Mouse (Mus musculus): ENCODE data around the gene Crot. TPM values are rescaled to one million over a fixed set of nuclear protein-coding genes. Genes with fewer than 3 reads are reported as not detected.

The Crot gene
- polyA plus RNA-seq, 1 experiment = 28.8 TPM

DNA sequence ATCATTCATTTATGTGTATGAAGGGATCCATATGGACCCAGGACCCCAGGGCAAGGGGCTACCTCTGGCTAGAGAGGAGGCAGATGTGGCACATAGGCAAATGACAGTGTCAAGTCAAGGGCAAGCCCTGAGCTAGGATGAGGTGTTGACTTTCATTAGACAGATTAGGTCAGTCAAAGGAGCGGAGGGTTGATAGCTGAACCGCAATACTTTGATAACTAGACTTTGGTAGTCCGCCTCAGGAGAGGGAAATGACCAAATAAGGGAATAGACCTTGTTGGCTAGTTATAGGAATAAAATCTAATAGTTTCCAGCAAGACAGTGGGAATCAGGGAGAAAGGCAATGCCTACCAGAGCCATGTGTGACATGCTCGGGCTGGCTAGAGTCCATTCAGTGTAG, 2.0 kb upstream of the Crot start:
- Histone ChIP-seq H3K4me1 (ENCODE audit: control insufficient read depth, insufficient read depth, low read length) (no peaks in the 10 kb centered on the region; the same call in 1 of the 2 replicates), H3K4me3 (ENCODE audit: insufficient read depth, low read length) (no peak overlapping the region), H3K27ac (ENCODE audit: insufficient read depth, low read length) (no peak overlapping the region)
- TF ChIP-seq CTCF (IDR thresholded peaks at IDR 0.05; ENCODE audit: extremely low read depth, insufficient read depth, low read length) (no peak), POLR2A (IDR thresholded peaks at IDR 0.05; ENCODE audit: extremely low read depth, insufficient read depth, low read length) (no peak)

DNA sequence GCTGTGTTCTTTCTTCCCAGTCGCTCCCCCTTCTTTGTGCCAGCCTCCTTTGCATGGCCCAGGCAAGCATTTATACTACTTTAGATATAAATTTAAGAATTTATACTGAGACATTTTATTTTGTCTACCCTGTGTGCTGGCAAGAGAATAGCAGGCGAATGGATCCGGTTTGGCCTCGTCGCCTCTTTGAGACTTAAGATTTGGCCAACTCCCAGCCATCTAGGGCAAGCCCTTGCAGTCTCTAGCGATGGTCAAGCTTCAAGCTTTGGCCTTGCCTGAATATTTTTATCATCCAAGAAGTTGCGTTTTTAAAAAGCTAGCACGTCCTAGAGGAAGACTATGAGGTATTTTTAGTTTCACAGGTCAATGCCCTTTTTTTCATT, 380 bp upstream of the Crot start:
- peak overlapping the region; percentile 17; the same call in 1 of the 2 replicates for H3K27ac ChIP-seq (ENCODE audit: insufficient read depth, low read length)
- no peak for TF ChIP-seq CTCF (IDR thresholded peaks at IDR 0.05; ENCODE audit: extremely low read depth, insufficient read depth, low read length)
- no peak for TF ChIP-seq POLR2A (IDR thresholded peaks at IDR 0.05; ENCODE audit: extremely low read depth, insufficient read depth, low read length)
- H3K4me3 ChIP-seq (ENCODE audit: insufficient read depth, low read length) = peak overlapping the region; percentile 85
- no peaks in the 10 kb centered on the region; the same call in 1 of the 2 replicates for H3K4me1 ChIP-seq (ENCODE audit: control insufficient read depth, insufficient read depth, low read length)

DNA sequence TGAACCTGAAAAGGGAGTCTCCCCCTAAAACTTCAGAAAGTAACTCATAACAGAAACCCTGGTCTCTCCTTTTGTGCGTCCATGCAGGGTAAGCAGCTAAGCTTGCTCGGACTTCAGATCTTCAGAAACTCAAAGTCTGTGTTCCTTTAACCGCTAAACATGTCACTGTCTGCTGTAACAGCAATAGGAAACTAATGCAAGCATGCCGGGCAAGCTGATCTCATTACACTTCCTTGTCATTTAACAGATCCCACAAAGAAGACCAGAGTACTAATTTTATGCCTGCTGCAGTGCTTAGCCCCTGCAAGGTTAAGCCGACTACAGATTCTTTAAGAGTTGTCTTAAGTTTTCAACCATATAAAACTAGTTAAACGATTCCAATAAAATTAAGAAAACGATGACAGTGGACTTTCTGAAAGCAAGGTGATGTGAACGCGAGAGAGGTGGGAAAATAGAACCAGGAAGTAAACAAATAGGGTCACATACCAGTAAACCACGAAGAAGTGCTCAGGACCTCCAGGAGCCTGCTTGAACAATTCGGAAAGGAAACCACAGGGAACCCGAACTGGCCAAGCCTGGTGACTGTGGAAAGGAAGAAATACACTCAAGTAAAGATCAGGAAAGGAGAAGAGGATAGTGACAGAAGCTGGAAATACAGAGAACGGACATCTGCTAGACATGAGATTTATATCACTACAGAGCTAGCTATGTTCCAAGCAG, 998 bp downstream of the Crot start:
- Histone ChIP-seq H3K4me1 (ENCODE audit: control insufficient read depth, insufficient read depth, low read length) (no peaks in the 10 kb centered on the region; the same call in 1 of the 2 replicates), H3K4me3 (ENCODE audit: insufficient read depth, low read length) (peak overlapping the region; percentile 85), H3K27ac (ENCODE audit: insufficient read depth, low read length) (no peak overlapping the region)
- no peak for TF ChIP-seq CTCF (IDR thresholded peaks at IDR 0.05; ENCODE audit: extremely low read depth, insufficient read depth, low read length)
- no peak for TF ChIP-seq POLR2A (IDR thresholded peaks at IDR 0.05; ENCODE audit: extremely low read depth, insufficient read depth, low read length)

DNA sequence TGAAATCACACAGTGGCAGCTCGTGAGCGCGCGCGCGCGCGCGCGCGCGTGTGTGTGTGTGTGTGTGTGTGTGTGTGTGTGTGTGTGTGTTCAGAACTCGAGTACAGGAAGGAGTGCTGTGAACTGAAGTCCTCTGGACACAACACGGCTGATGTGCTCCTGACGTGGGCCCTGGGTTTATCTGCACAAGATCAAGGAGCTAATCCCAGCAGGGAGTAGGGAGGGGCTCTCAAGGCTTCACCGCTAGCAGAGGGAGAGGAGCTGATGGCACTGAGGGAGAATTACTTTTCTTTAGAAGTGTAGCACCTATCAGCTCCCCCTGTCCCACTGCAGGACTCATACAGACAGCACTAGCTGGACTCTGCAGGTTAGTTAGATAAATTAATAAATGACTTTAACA, 5.5 kb downstream of the Crot start:
- Histone ChIP-seq H3K4me3 (ENCODE audit: insufficient read depth, low read length) (no peak overlapping the region), H3K27ac (ENCODE audit: insufficient read depth, low read length) (no peak overlapping the region), H3K4me1 (ENCODE audit: control insufficient read depth, insufficient read depth, low read length) (no peaks in the 10 kb centered on the region; the same call in 1 of the 2 replicates)
- TF ChIP-seq CTCF (IDR thresholded peaks at IDR 0.05; ENCODE audit: extremely low read depth, insufficient read depth, low read length) (no peak), POLR2A (IDR thresholded peaks at IDR 0.05; ENCODE audit: extremely low read depth, insufficient read depth, low read length) (no peak)

DNA sequence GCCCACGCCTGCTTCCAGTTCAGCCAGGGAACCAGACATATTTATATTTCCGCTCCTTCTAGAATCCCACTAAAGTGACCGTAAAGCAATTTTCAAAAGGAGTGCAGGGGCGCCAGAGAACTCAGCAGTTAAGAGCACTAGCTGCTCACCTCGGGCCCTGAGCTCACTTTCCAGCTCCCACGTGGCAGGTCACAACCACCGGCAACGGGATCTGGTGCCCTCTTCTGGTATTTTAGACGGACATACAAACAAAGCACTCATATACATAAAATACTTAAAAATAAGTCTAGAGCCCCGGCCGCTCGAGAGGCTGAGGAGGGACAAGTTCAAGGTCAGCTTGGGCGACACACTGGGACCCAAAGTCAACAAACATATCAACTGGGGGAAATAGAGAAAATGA, 6.6 kb downstream of the Crot start:
- TF ChIP-seq CTCF (IDR thresholded peaks at IDR 0.05; ENCODE audit: extremely low read depth, insufficient read depth, low read length) = no peak
- TF ChIP-seq POLR2A (IDR thresholded peaks at IDR 0.05; ENCODE audit: extremely low read depth, insufficient read depth, low read length) = no peak
- Histone ChIP-seq H3K4me1 (ENCODE audit: control insufficient read depth, insufficient read depth, low read length) (no peaks in the 10 kb centered on the region), H3K27ac (ENCODE audit: insufficient read depth, low read length) (no peak overlapping the region), H3K4me3 (ENCODE audit: insufficient read depth, low read length) (no peak overlapping the region)

DNA sequence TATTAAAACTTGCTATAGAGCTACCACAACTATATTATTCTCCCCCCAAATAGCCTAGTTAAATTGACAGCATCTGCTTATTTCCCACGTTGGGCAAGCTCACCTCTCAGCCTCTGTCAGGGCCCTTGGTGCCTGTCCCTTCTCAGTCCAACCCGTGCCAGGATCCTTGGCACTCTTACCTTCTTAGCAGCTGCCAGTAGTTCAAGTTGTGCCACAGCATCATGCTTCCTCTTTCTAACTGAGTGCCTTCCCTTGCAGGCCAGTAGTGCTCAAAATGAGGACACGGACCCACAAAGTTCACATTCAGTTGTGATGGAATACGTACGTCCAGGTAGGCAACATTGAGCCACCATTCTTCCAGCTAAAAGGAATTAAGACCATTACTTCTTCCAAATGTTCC, 9.2 kb downstream of the Crot start:
- Histone ChIP-seq H3K27ac (ENCODE audit: insufficient read depth, low read length) (no peak overlapping the region), H3K4me1 (ENCODE audit: control insufficient read depth, insufficient read depth, low read length) (no peaks in the 10 kb centered on the region), H3K4me3 (ENCODE audit: insufficient read depth, low read length) (no peak overlapping the region)
- TF ChIP-seq CTCF (IDR thresholded peaks at IDR 0.05; ENCODE audit: extremely low read depth, insufficient read depth, low read length) (no peak), POLR2A (IDR thresholded peaks at IDR 0.05; ENCODE audit: extremely low read depth, insufficient read depth, low read length) (no peak)

DNA sequence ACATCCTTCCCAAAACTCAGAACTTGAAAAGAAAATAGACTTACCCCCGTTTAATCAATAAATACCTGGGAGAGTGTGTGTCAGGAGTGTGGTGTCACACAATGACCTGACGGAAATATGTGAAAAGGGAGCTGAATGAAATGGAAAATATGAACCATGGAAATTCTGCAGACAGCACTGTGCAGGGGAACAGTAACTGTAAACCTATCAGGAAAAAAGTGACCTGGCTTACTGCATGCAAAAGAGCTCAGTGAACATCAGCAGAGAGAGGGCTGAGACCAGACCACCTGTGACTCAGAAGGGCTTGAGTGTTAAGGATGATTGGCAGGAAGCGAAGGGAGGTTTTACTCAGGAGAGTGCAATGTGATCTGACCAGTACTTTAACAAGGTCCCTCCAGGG, 11.7 kb downstream of the Crot start:
- no peaks in the 10 kb centered on the region for H3K4me1 ChIP-seq (ENCODE audit: control insufficient read depth, insufficient read depth, low read length)
- no peak overlapping the region for H3K27ac ChIP-seq (ENCODE audit: insufficient read depth, low read length)
- TF ChIP-seq CTCF (IDR thresholded peaks at IDR 0.05; ENCODE audit: extremely low read depth, insufficient read depth, low read length) = no peak
- TF ChIP-seq POLR2A (IDR thresholded peaks at IDR 0.05; ENCODE audit: extremely low read depth, insufficient read depth, low read length) = no peak
- no peak overlapping the region for H3K4me3 ChIP-seq (ENCODE audit: insufficient read depth, low read length)

DNA sequence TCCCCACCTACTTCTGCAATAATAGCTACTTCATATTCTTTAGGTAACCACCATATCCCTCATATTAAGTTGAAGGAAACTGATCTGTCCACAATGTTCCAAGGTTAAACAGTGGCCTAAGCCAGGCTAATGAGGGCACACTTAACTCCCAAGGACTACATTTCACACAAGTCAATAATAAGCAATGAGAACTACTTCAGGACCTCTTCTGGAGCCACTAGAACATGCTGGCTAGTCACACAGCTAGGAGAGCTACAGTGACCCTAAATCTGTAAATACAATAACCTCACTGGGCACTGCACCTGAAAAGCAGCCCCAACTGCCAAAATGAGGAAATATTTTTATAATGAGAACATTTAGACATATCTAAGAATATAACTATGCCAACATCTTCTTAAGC, 22.4 kb downstream of the Crot start:
- no peaks in the 10 kb centered on the region for H3K4me1 ChIP-seq (ENCODE audit: control insufficient read depth, insufficient read depth, low read length)
- no peak overlapping the region for H3K4me3 ChIP-seq (ENCODE audit: insufficient read depth, low read length)
- no peak overlapping the region for H3K27ac ChIP-seq (ENCODE audit: insufficient read depth, low read length)
- TF ChIP-seq CTCF (IDR thresholded peaks at IDR 0.05; ENCODE audit: extremely low read depth, insufficient read depth, low read length) (no peak), POLR2A (IDR thresholded peaks at IDR 0.05; ENCODE audit: extremely low read depth, insufficient read depth, low read length) (no peak)

DNA sequence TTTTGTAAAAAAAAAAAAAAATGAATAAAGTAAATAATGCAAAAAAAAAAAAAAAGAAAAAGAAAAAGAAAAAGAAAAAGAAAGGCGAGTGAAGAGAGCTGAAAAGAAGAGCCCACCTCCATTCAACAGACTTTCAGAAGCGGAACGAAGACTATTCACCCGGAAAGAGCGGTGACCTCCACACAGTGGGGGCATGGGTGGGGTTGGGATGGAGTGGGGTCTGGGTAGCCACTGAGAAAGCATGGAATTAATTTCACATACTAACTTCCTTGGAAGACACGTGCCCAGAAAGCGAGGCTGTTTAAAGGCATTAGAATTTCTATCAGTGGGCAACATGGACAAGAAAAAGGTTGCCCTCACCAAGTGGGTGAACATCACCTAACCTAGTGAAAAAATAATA, 24.8 kb downstream of the Crot start:
- H3K27ac ChIP-seq (ENCODE audit: insufficient read depth, low read length) = no peak overlapping the region
- H3K4me1 ChIP-seq (ENCODE audit: control insufficient read depth, insufficient read depth, low read length) = no peaks in the 10 kb centered on the region
- TF ChIP-seq CTCF (IDR thresholded peaks at IDR 0.05; ENCODE audit: extremely low read depth, insufficient read depth, low read length) (no peak), POLR2A (IDR thresholded peaks at IDR 0.05; ENCODE audit: extremely low read depth, insufficient read depth, low read length) (no peak)
- no peak overlapping the region for H3K4me3 ChIP-seq (ENCODE audit: insufficient read depth, low read length)

DNA sequence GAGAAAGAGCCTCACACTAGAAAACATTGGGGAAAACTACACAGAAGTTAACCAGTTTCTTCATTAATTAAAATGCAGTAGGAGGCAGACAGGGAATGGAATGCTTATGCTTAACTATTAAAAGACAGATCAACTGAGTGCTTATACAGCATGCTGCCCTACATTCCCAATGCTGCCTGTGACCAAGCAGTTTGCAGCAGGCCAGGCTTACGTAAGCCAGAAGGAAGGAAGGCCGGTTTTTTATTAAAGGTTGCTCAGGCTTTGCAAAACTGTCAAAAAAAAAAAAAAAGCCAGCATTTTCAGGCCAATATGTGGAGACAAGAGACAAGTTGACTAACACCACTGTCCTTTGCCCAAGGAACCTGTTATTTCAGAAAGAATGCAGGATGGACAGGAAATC, 26.4 kb downstream of the Crot start:
- TF ChIP-seq CTCF (IDR thresholded peaks at IDR 0.05; ENCODE audit: extremely low read depth, insufficient read depth, low read length) (no peak), POLR2A (IDR thresholded peaks at IDR 0.05; ENCODE audit: extremely low read depth, insufficient read depth, low read length) (no peak)
- H3K4me3 ChIP-seq (ENCODE audit: insufficient read depth, low read length) = no peak overlapping the region
- H3K4me1 ChIP-seq (ENCODE audit: control insufficient read depth, insufficient read depth, low read length) = no peaks in the 10 kb centered on the region
- no peak overlapping the region for H3K27ac ChIP-seq (ENCODE audit: insufficient read depth, low read length)

Measured in cortical plate, adult 2 months (tissue).